Mouse (Mus musculus) cerebellum, adult 2 months (tissue): ENCODE data around the gene 1700093K21Rik.

Source experiments
- CTCF ChIP-seq: fragments of 200-500 bp; IDR thresholded peaks from 2 replicates; pipeline ENCODE4 v1.5.1; 2011; ENCODE audit warnings: low read depth, mild to moderate bottlenecking, control low read depth, low read length, moderate library complexity, borderline replicate concordance; ENCODE audit not compliant: insufficient read depth
- POLR2A ChIP-seq: fragments of 200-500 bp; IDR thresholded peaks from 2 replicates; pipeline ENCODE4 v1.6.1; 2011; ENCODE audit warnings: low read length, control low read depth, borderline replicate concordance; ENCODE audit not compliant: insufficient read depth

DNA sequence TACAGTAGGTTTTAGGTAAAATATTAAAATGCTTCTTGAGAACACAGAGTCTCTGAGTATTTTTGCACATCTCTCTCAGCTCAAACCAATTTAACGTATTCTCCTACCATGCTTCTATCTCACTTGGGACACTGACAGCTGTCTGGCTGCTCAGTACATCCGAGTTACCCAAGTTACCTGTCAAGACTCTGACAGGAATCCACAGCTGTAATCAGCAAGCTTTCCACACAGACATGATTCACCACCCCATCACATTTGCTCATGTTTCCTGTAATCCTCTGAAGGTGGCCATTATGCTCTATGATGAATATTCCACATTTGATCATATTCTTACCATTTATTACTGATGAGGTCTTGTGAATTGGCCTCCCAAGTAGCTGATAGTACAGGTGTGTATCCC, 5.6 kb downstream of the 1700093K21Rik start:
- TF ChIP-seq CTCF = no peak
- TF ChIP-seq POLR2A = no peak
